Mouse (Mus musculus) liver, adult 2 months (tissue): ENCODE results near the gene Cbln3.

Experiments
- CTCF ChIP-seq: fragments of 200-500 bp; IDR thresholded peaks from 2 replicates; pipeline ENCODE4 v1.5.1; 2011; ENCODE audit warnings: low read depth, low read length, control low read depth
- POLR2A ChIP-seq: fragments of 200-500 bp; IDR thresholded peaks from 2 replicates; pipeline ENCODE4 v1.6.1; 2011; ENCODE audit warnings: low read length, control low read depth; ENCODE audit not compliant: insufficient read depth; ENCODE audit errors: extremely low read depth

DNA sequence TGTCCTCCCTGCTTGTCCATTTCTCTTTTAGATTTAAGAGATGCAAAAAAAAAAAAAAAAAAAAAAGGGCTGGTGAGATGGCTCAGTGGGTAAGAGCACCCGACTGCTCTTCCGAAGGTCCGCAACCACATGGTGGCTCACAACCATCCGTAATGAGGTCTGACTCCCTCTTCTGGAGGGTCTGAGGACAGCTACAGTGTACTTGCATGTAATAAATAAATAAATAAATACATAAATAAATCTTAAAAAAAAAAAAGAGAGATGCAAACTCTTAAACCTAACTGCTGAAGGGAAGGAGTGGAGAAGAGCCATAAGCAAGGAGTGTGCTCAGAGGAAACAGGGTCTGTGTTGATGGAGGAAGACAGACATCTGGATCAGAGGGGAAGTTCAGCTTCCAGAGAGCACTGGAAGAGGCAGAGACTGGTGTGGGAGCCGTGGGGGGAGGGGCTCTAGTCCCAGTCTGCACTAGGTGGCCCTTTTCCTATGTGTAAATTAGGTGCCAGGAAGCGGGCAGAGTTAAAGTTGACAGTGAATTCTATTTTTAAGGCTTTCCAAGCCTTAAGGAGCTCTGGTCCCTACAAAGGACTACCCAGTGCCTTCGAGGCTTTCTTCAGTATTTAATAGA is 5.8 kb downstream of the Cbln3 start:
- TF ChIP-seq CTCF (no peak), POLR2A (no peak)
